Mouse (Mus musculus) right cerebral cortex, adult 2 months (tissue): ENCODE data around the gene Mdm1.

Experiments
- DNase-seq, 2 experiments: peaks; one replicate each; pipeline ENCODE4 v3.0.0; 2021 to 2022; ENCODE audit warnings: low spot score in 2 of 2

Gene Mdm1

DNA sequence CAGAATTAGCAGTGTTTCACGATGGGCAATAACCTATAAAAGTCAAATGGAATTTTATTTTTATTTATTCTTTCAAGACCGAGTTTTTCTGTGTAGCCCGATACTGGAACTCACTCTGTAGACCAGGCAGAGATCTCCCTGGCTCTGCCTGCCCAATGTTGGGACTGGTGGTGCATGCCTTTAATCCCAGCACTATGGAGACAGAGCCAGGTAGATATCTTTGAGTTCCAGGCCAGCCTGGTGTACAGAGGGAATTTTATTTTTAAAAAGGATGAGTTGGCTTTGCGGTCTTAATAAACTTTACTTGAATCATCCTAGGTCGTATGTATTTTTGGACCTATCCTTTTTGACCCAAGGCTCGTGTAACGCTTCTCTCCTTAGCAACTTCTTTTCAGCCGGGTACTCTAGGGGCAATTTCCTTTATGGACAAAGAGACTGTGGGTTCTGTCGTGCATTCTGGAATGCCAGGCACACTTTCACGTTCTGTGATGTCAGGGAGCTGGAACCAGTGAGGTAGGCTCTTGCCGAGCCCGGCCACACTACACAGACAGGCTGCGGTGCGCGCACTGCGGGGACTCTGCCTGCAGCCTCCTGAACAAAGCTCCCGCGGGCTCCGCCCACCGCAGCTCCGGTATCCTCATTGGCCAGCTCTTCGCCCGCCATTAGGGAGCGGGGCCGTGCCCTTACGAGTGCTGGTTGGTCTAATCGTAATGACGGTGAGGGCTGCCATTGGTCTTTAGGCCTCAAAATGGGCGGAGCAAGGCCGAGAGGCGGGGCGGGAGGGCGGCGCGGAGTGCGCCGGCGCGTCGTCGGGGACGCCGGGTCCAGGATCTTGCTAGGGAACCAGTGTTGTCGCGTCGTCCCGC, at the start of gene Mdm1:
Mdm1 (plus strand) TSS at position 794 of the 866 bp plus-strand sequence.
- peak; percentile 97 for DNase-seq

DNA sequence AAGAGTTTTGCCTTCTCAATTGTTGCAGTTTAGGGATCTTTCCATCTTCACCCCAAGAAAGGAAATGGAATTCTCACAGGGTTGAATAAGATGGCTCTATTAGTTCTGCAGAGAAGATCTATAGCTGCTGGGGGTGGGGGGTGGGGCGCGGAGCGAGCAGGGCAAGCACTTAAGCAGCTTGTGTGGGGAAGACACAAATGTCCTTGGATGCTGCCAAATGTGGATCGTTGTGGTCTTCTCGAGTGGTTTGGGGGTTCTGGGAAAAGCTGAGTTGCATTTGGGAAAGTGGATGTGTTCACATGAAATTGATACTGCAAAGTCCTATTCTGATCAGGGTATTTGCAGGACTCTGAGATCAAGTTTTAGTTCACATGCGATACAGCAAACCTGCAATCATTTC, 48.9 kb upstream of the Mdm1 start:
- no peak for DNase-seq

DNA sequence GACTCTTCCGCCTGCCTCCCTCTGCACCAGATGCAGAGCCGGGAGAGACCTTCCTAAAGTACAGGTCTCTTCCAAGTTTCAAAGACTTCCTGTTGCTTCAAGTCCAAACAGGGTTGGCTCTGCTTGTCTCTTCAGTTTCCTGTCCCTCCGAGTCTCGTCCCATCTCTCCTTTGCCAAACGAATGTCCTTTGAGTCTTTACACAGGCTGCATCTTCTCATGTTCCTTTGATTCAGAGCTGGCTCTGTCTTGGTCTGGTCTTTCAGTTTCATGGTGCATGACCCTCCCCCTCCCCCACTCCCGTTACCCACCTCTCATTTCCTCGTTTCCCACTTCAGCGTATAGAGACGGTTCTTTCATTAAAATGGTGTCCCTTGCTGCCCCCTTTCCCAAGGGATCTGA, 47.9 kb upstream of the Mdm1 start:
- DNase-seq: no peak

DNA sequence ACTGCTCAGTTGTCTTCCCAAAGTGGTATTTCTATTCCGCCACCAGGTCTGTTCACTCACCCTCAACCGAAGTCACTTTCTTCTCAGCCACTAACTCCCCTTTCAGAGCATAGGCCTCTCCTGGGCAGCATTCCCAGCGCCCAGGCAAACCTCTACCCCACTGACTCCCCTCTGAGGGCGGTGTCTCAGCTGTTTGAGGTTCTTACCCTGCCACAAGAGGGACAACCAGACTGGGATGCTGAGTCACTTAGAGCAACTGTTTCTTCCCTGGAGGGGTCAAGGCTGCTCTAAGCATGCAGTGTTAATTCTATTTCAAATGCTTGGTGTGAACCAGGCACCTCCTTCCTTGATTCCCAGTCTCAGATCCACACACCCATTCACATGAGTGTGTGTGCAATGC, 46.8 kb upstream of the Mdm1 start:
- DNase-seq: no peak

DNA sequence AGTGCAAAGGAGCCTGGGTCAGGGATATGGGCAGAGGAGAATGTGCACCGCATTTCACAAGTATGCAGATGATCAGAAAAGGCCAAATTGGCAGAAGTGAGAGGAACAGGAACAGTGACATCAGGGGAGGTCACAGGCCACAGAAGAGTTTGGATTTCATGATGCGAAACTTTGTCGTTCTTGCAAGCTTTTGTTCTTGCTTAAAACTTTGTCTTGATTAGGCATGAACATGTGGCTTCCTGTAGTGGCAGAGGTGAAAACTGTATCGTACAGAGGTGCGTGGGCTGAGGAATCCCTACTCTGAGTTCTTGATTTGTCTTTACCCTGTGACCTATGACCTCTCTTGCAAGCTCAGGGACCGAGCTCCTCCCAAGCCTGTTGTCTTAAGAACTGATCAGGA, 45.4 kb upstream of the Mdm1 start:
- no peak for DNase-seq

DNA sequence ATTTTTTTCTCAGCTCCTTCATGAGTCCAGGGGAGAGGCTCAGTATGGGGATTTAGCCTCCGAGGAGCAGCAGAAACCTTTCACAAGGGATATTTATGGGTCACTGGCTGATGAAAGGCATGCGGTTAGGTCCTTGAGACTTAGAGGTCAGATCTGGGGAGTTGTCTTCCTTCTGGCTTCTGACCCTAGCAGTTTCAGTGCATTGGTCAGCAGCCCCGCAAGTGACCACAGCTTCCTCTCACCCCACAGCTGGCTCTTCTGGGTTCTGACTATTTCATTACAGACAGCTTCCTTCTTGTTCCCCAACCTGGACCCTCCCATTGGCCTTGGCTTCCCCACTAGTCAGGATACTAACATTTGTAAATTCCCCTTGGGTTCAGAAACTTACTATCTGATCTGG, 43.7 kb upstream of the Mdm1 start:
- no peak for DNase-seq

DNA sequence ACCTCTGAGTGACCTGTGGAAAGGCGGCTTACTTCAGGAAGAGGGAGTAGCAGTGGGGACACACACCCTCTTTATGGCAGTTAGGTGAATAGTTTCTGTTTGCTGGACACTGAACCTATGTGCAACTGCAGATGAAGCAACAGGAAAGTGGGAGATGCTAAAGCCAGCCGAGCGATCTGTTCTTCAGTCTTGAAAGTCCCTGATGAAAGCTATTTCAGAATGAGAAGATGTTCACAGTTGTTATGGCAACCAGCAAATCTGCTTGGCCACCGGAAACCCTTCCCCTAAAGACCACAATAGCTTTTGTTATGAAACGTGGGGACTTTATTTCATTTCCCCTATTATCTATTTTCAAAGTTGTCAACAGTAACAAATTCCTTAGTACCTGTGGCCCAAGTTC, 41.0 kb upstream of the Mdm1 start:
- DNase-seq: no peak

DNA sequence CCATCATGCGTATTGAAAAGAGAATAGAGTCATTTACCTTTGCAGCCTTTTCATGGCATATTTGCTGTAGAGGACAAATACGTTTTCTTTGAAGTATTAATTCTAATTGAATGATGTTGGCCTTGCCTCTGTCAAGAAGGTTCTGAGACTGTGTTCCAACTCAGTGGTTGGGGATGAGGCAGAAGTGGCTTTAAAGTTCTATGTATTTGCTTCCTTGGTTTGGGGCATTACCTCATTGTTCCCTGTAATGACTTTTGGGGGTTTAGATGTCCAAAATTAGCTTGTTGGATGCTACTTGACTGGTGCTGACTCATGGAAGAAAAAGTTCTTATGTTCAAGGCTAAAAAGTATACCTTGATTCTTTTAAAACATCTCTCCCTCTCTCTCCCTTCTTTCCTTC, 40.6 kb upstream of the Mdm1 start:
- no peak for DNase-seq

DNA sequence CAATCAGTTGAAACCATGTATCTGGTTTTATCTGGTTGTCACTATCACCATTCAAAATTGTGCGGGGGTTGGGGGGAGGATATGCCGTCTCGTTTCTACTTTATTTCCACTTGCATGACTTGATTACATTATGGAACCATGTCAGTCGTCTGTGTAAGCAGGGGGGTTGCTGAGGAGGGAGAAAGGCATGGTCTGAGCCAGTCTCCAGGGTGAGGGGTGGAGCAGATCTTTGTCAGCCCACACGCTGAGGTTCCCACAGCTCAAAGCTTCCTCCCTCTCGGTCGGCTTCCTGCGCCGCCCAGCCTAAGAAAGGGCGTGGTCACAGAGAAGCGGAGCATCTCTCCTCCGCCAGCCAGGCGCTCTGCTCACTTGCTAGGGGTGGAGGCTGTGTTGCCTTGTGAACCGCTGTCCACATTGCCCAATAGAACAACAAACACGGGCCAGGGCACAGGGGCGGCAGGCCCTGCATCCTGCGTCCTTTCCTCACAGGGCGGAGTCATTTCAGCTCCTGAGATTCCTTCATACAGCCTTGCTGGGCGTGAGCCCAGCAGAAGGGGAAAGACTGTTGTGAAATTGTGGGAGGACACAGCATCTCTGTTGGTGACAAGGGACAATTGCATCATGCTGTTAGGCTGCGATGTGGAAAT, 38.5 kb upstream of the Mdm1 start:
- peak; percentile 80 to 84 for DNase-seq

DNA sequence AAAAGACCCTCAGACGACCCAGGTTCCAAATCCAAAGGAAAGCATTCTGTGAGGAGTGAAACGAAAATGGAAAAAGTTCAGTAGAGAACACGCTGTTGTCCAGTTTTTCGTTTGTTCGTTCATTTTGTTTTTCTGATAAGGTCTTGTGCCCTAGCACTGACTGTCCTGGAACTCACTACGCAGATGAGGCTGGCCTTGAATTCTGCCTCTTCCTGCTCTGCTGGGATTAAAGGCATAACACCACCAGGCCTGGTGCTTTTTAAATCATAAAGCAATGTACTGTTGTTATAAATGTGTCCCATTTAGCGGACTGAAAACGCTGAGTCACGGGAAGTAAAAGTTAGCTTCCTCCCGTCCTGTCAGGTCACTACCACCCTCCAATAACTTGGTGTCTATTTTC, 37.7 kb upstream of the Mdm1 start:
- DNase-seq: no peak

DNA sequence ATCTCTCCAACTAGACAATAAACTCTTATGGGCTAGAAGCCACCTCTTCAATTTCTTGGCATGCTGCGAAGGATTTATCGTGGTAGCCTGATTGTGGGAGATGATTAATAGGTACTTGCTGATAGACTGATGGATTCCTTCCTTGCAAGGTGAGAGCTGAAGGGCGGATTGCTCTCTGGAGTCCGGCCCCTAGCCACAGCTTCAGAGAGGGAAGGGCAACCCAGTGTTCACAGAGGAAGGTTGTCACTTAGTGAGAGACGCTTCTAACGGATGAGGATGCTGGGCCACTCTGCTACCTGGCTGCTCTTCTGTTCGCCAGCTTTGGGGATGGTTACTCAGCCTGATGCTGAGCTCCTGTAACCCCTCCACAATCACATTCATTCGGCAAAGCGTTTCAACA, 34.6 kb upstream of the Mdm1 start:
- DNase-seq: no peak

DNA sequence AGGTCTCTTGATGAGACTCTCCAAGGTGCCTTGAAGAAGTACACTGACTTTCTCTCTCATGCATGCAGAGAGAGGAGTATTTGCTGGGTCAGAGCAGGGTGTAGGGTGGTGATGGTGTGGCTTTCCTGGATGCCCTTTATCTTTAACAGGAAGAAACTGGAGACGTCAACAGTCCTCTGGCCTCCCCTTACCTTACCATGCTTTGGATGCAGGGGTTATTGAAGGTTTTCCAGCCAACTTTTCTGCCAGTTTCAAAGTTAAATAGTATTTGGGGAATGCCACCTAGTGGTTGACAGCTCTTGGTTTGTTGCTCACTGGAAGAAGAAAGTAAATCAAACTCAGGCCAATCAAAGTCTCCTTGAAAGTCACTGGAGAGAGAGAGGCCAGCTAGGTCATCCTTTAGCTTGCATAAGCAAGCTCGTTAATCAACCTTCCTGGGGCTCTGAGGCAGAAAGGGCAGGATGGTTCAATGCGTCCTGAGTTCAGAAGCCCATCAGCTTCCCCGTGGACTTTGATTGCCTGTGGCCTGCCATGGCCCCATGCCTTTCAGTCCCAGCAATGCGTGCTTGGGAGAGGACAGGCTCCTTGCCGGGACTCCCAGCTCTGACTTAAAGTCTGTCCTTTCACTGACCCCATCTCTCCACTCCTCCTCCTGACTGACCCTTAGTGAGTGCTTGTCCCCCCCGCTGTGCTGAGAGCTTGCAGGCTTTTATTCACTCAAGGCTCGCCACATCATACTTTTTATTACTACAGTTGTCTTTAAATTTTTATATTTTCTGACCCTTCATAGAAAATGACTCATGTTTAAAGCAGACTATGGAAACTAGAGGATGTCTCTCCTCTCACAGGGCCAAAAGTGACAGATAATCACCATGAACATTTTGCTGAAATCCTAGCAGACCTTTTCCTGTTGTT, 31.3 kb upstream of the Mdm1 start:
- peak; percentile 27 to 53 for DNase-seq

DNA sequence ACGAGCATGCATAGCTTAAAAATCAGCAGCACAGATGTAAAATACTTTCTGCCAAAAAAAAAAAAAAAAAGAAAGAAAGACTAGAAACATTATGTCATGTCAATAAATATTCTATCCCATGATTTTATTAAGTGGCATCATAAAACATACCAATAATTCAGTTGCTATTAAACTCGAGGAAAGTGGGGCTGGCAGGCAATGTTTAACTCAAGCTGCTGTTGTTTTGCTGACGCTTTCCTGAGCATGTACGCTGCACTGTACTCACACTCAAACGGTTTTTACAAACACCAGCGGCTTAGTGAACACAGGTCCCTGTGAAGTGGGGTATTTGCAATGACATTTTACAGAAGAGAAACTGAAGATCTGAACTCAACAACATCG, 30.7 kb upstream of the Mdm1 start:
- no peak for DNase-seq

DNA sequence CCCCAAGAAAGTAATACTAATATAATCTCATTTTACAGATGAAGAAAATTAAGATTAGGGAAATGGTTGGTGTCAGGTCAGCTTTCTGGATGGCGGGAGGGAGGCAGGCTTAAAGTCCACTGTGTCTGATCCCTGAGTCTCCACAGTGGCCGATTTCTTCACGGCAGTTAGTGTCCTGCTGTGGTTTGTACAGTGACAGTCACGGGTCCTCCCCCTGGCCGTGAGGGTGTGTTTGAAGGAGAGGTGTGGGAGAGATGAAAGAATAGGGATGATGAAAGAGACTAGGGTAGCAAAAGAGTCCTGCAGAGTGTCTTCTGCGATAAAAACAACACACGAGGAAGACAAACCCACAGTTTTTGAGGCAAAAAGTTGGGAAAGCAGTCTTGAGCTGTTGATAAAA, 30.0 kb upstream of the Mdm1 start:
- no peak for DNase-seq

DNA sequence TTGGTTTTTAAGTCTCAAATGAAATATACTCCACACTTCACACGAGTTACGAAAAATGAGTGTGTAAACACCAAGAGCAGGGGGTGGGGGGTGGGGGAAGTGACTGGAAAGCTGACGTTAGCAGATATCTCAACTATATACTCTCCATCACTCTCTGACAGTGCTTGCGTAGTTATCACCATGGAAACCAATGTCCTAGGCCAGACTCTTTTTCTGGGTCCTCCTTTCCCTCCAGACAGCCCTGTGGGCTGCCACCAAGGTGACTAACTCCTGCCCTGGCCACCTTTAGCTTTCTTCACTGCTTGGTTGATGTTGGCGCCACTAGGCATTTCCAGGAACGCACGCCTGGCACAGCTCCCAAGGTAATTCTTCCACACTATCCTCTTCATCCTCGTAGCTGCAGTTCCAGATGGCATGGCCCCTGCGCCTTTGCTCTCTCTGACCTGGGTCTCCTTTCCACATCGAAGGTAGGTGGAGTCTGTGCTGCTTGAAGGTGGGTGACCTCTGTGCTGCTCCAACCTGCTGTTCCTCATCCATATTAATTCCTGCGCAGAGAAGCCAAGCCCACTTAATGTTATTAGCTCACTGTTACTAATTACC, 29.2 kb upstream of the Mdm1 start:
- no peak for DNase-seq

DNA sequence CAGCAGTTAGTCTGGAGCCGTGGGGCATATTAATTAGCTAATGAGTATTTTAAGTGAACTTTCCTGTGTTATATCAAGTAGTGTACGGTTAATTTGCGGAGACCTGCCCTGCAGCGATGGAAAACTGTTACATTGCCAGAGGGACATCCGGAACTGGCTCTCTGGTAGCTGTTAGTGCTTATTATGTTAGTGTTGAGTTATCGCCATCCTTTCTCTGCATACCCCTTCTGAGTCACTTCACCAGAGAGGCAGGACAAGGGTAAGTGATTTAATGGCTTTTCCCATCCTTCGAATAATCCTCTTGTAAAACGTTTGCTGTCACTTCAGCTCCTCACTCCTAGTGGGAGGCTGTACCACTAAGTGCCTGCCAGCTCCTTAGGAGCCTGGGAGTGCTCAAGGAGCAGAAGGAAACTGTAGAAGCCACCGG, 28.3 kb upstream of the Mdm1 start:
- DNase-seq: no peak

DNA sequence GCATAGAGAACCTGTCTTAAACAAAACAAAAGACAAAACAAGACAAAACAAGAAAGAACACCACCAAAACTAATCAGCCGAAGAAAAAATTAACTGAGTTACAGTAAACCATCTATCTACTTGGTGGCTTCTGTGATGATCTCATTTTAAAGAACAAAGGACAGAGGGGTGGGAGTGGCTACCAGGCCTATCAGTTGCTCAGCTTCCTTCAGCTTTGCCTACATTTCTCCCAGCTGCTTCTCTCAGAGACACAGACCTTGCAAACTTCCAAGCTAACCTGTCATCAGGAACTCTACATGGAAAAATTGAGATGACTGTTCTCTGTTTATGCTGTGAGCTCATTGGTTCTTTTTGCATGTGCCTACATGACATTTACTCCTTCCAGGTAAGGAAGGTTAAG, 27.3 kb upstream of the Mdm1 start:
- DNase-seq: no peak

DNA sequence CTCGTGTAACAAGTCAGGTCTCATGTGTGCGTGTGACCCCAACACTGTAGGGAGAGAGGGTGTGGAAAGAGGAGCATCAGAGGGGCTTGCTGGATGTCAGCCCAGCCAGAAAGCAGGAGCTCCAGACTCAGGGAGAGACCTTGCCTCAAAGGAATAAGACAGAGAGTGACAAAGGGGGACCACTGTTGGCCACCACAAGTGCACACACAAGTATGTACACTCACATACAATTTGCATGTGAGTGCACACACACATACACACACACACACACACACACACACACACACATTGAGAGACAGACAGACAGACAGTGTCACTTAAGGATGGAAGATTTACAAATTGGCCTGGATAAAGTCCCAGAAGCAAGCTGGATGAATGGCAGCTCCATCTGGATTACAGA, 25.2 kb upstream of the Mdm1 start:
- DNase-seq: no peak

DNA sequence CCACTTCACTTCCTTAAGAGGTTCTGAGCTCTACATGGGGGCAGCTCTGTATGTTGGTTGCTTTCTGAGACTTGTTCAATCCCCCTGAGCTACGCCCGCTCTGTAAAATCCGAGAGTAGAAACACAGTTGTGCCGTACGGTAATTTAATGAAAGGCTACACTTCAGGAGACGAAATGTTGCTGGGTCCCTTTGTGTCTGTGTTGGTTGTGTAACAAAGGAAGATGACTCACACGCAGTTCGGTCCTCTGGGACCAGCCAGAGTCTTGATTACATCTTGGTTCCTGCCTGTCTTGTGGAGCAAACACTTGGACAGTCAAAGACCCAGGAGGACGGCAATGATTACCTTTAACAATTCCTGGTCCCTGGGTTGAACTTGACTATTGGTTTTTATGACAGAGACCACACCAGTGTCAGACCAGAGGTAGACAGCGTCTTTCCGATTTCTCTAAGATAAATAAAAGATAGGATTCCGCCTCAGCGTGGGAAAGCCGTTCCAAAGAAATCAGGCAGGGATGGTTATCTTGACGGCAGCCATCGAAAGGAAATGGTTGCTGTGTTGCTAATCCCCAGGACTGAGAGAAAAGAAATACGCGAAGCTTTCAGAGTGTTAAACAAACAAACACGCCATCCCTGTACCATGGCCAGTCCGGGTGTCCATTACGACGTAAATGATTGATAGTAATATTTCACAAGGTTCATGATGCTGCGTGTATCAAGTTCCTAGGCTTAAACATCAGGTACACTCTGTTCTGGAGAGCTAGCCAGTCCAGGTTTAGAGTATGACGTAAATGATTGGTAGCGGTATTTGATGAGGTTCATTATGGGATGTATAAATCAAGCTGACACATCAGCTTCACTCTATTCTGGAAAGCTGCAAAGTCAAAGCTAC, 20.3 kb upstream of the Mdm1 start:
- no peak for DNase-seq

DNA sequence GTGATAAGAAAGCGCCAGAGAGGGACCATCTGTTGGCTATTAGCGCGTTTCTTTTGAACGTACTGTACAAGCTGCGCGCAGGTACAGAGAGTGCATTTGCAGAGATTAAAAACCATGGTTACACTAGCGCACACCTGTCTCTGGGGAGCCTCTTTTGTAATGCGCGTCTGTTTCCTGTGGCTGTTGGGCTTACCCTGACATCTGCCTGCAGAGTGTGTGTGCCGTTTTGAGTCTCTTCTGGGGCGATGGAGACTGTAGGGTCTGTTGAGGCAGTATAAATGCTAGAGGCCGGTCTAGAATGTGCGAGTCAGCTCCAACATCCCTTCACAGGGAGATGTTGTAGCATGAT, 19.7 kb upstream of the Mdm1 start:
- DNase-seq: peak; percentile 28 to 31
